Mouse (Mus musculus): ENCODE measurements around the gene Cage1.

Gene Cage1

DNA sequence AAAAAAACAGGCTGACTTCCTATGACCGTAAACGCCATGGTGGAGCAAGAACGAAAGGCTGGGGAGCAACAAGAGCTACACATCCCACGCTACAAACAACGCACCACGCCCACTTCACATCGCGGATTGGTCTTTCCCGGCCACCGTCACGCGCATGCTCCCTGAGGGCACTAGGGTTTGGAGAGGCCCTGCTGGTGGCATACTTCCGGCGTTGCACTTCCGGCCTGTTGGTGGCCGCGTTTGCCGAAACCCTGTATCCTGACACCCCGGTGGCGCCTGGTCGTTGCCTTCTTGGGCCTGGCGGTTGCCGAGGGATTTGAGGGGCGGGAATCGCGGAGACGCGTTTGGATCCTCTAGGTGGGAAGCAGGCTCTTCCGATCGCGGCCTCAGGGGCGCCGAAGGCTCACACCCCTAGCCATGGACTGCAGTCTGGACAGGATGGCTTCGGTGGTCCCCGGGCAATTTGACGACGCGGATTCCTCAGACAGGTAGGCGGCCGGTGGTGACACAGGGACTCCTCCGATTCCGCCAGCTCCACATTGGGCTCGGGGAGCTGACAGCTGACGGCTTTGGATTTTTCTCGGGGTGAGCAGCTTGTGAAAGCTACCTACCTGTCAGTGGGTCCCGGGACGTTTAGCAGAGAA, at the start of gene Cage1:
TSS of gene Cage1 (minus strand) at position 26 of the 644 bp plus-strand sequence.
- DNase-seq = peak; percentile 96 to 98

DNA sequence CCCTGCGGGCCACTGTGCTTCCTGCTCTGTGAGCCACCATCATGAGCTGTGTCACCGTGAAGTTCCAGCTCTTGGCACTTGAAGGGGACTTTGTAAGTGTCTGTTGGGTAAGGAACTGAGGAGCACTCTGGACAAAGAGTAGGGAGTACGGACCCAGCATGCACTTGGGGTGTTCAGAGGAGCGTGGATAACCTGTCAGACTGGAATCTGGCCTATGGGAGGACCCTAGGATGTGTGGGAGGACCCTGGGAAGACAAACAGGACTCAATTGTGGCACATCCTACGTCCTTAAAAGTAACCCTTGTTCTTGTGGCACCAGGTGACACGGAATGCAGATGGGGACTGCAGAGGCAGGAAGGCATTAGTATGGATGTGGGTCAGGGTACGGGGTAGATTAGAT, 44.3 kb upstream of the Cage1 start:
- no peak for DNase-seq

DNA sequence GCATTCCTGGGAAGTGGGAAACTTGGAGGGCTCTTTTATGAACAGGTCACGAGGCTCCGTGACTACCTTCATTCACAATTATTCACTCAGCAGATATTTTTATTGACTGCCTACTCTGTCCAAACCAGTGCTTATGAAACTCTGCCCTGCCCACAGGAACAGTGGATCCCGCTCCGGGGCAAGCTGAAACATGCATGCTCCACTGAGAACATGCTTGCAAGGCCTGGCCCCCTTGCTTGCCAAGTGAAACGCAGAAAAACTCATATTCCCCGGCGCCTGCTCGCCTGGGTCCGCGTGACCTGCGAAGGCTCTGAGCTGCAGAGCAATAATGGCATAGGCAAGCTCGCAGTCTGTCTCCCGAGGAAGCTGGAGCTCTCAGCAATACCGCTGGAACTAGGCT, 43.9 kb upstream of the Cage1 start:
- DNase-seq = no peak

DNA sequence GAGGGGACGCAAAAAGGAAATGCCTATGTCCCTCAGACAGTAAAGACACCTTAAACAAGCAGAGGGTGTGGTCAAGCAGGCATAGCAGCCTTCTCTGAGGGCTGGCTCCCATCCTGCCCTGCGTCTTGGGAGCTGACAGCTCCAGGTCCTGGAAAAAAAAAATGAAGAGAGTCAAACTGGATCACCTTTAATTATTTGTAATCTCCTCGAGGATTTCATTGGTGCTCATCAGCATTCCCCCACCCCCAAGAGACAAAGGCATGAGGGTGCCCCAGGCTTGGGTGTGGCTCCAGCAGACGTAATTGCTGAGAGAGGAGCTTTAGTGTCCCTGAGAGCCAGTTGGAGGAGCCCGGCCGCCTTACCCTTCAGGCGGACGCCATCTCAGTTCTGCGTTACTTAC, 43.1 kb upstream of the Cage1 start:
- no peak for DNase-seq

DNA sequence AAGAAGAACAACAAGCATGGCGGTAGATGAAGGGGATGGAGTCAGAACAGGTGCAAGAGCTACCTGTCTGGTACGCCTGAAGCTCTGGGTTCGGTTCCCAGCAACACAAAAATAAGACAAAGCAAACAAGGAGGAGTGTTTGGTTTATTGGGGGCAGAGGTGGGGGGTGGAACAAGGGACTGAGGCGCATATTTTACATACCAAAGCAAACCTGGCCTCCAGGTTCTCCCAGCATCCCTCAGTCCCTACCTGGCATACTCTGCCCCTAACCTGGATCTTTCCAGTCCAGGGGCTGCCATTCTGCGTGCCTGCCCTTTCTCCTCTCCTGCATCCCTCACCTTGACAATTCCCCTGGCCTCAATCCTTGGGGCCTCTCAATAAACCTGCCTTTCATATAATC, 42.5 kb upstream of the Cage1 start:
- no peak for DNase-seq

DNA sequence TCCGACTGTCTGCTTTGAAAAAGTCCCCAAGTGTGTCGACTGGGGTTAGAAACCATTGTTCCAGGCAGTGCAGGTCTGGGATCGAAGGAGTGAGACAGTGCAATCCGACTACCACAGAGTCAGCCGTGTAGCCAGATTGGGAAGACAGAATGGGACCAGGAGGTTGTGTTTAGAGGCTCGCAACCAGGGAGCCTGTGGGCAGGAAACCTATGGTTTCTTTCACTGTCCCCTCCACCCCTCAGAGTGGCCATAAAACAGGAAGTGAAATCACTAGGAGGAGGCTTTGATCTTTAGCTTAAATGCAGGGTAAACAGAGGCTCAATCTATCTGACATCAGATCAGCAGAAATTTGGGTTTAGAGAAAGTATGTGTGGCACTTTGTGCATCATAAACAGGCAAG, 42.0 kb upstream of the Cage1 start:
- no peak for DNase-seq

DNA sequence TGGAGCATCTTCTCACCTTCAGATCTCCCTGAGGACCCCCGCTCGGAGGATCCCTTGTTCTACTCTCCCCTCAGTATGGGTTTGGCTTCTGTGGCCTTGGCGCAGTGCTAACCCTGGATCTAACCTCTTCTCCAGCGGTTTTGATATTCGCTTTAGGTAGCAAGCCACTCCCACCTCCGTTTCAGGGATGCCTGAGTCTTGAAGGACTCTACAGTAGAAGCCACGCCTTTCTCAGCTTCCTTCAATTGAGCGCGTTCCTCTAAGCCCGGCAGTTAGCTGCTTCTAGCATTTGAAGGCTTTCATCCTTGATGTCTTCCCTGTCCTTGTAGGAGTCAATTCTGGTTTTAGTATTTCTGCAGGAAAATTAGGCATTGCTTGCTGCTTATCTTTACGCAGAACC, 40.2 kb upstream of the Cage1 start:
- DNase-seq = no peak

DNA sequence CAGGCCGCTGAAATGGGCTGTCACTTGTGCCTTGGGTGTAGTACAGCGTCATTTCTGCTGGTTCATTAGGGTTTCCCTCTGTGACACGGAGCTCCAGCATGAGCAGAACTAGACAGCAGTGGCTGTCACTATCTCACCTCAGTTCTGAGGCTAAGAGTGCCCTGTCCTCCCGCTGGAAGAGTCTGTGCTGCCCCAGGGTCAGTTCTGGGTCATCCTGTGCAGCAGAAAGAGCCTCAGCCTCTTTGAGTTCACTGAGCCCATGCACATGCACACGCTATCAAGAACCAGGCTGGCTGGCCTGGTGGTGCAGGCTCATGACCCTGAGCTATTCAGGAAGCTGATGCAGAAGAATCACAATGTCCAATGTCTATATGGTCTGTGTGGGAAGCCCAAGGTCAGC, 37.5 kb upstream of the Cage1 start:
- DNase-seq = no peak

DNA sequence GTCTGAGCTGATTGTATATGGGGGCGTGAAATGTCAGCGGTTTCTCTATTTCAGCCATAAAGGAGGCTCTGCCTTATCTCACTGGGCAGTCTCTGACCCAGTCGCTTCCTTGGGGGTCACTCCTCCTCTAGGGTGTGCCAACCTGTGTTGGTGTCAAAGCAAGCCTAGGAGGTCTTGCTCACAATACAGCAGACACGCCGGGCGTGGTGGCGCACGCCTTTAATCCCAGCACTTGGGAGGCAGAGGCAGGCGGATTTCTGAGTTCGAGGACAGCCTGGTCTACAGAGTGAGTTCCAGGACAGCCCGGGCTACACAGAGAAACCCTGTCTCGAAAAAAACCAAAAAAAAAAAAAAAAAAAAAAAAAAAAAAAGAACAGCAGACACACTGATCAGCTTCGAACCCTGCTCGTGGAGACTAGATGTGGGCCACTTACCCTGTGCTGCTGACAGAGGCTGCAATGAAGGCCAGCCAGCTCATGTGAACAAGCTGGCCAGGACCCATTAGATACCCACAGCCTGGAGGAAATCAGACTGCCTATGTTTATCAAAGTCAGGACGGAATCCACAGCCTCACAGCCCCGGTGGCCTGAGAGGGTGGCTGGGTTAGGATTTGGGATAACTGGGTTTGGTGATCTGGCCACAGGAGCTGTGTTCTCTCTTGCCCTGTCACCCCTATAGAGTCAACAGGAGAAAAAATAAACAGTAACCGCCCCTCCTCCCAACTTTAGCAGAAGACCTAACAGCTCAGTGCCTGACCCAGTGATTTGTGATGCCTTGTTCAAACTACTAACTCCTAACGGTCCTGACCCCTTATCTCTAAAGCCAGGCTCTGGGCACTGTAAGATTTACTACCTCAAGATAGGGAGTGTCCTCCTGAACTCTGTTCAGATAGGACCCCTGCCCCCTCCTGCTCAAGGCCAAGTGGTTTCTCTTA, 36.8 kb upstream of the Cage1 start:
- no peak for DNase-seq

DNA sequence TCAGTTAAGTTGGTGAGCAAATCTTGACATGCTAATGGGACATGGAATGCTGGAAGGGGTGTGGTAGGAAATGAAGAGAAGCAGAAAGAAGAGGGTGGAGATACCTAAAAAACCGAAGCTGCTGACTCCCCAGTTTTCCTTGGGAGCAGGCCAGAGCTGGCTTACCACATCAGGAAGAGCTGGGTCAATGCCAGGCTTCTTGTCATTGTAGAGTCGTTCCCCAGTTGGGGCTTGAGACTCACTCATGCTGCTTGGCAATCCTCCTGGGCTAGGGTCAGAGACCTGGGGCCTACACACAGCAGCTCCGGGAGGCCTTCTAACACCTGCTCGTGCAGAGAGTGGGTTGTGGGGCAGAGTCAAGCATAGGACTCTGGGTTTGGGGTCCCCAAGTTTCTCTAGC, 34.1 kb upstream of the Cage1 start:
- DNase-seq = peak; percentile 9 to 35

DNA sequence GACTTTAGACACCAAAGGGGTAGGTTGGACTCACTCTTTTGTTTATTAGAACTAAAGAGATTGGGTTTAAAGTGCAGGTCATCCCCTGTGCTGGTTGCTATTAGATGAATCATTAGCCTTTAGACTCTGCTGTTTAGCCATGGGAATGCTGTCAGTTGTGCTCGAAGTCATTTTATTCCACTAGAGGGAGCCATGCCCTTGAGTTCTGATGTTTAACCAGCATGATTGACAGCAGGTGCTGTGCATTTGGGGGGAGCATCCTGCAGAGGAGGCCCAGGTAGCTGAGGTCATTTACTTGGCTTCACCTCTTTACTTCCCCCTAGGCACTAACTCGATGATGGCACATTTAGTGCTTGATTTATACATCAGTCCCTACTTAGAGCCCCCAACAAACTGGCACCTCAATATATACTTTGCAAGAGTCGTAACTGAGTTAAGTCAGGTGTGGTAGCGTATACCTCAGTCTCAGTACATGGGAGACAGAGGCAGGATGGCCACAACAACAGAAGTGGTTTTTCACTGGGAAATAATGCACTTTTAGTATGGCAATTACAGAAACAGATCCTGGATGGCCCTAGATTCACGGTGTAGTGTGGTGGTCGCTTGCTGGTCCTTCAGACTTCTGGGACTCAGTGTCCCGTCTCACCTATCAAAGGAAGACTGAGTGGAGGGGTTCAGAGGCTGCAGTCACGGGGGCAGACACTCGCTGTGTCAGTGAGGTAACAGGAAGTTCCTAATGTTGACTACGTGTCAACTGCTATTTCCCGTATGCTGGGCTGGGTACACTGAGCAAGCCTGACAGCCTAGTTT, 28.2 kb upstream of the Cage1 start:
- peak; percentile 72 to 79 for DNase-seq

DNA sequence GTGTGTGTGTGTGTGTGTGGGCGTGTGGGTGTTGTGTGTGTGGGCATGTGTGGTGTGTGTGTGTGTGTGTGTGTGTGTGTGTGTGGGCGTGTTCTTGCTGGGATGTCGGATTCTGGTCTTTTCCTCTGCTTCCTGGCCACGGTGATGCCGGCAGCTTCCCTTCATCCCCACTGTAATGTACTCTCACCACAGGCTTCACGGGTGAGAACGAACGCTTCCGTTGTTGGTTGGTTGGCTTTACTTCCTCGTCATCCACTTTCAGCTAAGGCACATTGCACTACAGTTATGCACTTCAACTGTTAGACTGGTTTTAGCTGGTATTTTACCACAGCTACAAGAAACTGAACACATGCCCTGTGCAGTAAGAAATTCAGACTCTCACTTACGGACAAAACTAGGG, 25.8 kb upstream of the Cage1 start:
- no peak for DNase-seq

DNA sequence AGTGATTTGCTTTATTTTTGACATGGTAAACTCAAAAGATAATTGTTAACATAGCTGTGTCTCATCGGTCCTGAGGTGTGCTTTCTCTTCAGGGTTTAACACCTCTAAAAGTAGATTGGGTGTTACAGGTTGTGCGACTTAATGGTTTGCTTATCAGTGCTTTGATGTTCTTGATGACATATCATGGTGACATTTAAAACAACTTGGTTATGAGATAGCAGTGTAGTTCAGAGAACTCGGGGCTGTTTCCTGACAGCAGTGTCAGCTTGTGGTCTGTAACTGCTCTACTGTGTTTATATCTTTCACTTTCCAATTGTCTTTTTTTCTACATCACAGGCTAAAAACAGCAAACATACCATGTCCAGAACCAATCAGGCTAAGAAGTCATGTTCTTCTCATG, 13.0 kb upstream of the Cage1 start:
- no peak for DNase-seq

DNA sequence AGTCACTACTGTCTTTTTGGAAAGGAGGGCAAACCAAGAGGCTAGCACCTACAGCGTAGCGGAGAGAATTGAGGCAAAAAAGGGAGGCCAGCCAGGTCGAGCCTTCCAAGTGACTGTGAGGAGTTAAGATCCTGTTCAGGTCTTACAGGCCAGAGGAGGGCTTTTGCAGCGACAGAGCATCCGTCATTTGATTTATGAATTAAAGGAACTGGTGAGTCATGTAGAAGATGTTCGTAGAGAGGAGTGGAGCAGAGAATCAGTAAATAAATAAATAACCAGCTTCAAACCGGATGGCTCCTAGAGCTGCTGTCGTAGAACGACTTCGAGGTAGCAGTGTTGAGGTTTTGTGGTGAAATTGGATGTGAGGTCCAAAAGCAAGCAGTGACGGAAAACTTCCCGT, 942 bp upstream of the Cage1 start:
- DNase-seq = peak in 1 of 2 experiments; percentile 4

DNA sequence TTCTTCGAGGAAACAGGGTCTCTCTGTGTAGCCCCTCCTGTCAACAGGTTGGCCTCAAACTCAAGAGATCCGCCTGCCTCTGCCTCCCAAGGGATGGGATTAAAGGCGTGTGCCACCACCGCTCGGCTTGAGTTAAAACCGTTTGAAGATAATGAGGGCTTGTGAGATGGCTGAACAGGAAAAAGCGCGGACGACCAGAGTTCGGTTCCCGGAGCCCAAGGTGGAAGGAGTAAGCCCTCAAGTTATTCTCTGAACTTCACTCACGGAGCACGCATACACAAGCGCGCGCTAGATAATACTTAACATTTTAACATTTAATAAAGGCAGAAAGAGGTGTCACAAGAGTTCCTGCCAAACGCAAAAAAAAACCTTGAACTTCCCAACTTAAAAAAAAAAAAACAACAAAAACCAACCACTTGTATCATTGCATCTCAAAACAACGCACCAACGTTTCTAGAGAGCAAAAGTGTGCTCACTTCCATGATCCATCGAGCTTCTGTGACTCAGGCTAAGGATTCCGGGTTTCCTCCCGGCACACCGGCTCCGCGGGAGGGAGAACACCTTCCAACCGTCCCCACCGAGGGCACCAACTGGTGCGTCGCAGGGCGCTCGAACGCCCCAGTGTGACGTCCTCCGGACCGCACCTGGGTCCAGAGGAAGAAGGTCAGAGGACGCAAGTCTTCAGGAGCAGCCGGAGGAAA, 376 bp downstream of the Cage1 start, which contains the start of gene Riok1:
TSS of gene Riok1 (plus strand) at position 653 of the 701 bp plus-strand sequence.
- peak; percentile 4 to 10 for DNase-seq

DNA sequence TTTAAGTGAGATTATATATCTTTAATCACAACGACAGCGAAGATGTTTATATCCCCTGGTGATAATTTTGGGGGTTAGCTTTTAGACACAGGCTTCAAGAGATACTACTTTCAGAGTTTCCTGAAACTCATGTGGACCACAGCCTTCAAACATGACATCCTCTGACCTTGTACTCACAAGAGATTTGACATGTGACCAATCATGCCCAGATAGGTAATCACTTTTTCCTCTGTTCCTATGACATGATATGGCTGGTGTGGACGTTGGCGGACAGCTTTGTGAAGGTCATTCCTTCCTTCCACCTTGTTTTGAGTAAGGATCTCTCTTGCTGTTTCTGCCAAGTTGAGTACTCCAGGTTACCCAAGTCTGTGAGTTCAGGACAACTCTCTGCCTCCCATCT, 8.5 kb downstream of the Cage1 start:
- DNase-seq = no peak

DNA sequence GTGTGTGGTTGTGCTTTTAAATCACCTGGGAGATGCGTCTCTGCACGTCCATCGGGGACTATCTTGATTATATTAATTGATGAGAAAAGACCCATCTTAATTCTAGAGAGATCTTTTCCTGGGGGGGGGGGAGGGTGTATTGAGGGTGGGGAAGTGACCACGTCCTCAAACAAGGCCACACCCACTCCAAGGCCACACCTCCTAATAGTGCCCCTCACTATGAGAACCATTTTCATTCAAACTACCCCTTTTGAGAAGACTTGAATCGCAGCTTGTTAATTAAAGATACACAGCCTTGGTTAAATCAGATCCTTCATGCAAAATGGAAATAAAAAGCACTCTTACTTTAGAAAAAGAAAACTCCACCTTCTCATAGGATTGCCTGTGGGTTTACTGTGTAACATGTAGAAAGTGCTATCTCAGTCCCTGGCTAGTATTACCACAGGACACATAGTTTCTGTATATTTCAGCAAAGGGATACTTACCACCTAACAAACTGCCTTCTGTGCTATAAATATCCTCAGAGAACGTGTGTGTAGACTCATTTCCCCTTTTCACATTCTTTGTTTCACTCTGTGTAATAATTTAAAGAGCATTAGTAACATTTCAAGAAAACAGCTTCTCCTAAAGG, 9.1 kb downstream of the Cage1 start:
- DNase-seq = no peak

DNA sequence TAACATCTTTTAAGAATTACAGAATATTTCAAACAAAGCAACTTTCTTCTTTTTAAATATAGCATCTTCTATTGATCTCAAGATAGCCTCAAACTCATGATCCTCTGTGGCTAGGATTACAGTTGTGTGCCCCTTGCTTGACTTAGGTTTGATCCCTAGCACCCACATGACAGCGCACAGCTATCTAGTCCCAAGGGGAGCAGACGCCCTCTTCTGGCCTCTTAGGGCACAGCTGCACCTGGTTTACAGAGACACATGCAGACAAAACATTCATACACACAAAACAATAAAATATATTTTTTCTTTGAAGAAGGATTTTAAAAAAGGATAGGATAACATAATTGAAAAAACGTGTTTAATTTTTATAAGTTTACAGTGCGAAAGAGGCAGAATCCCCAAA, 11.0 kb downstream of the Cage1 start:
- no peak for DNase-seq

DNA sequence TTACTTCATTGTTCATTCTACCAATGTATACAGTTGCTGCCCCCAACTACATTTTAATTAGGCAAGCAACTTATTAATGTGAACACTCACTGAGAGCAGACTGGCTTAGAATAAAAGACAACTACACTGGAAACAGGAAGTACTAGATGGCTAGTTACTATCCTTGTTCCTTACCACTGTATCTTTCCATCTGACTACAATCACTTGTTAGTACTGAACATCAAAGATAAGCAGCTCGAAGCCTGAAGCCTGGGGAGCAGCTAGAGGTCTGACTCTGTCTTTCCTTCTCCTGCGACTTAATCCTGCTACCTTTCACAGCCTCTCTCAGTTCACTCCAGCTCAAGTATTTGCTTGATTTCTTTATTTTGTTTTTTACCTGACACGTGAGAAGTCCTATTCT, 18.1 kb downstream of the Cage1 start:
- DNase-seq = no peak

DNA sequence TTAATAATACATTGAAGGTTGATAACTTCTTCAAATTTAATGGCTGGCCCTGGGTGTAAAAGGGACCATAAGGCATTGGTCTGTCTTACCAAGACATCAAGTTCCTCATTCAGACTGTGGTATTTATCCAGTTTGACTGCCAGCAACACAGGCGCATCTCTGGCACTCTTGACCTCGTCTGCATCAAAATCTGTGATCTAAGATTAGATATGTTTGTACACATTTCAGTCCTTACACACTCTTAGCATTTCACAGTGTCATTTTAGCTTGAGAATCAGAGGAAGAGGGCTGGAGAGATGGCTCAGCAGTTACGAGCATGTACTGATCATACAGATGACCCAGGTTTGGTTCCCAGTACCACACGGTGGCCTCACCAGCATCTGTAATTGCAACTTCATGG, 21.3 kb downstream of the Cage1 start:
- no peak for DNase-seq

DNA sequence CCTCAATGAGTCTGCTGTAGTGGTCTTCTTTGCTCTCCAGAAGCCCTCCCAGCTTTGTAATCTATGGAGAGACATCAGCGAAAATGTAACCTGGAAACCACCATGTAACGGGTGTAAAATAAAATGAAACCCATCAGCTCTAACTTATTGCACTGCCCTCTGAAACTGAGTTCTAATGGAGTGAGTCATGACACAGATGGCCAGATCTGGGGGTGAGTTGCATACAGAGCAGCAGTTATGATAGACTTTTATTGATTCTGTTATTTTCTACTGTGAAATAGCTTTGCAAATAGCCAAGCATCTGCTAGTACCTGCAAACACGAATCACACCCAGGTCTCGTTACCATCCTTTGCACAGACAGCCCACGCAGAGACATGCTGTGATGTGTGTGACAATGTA, 24.4 kb downstream of the Cage1 start:
- no peak for DNase-seq

DNA sequence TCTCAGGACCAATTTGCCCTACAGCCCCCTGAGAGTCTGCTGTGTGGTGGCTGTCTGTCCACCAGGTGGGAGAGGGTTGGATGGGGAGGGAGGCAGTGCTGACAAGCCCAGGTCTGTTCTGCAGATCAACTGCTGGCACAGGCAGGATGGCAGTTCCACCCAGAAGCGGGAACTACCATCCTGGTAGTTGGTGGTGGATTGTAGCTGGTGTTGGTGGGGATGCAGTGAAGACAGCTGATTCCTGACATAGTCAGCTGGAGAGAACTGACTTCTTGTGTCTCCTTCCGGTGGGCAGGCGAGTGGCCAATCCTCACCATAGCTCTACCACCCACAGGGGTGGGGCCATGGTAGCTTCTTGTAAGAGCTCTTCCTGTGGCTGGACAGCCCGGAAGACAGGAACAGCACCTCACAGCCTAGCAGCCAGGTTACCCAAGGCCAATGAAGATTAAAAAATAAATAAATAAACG, 26.4 kb downstream of the Cage1 start:
- DNase-seq = no peak
